Mouse (Mus musculus) lung, postnatal 0 days (tissue): ENCODE measurements at regions not wholly inside any gene's neighbourhood (a gene's known extent, or its start where the extent isn't known, plus 50 kb on each side); places are given as distances from the start of the nearest gene placed in this dataset.

ENCODE experiments used
- CTCF ChIP-seq: IDR thresholded peaks from 2 replicates; pipeline ENCODE4 v1.5.1; 2016; ENCODE audit warnings: antibody characterized with exemption, mild to moderate bottlenecking
- EP300 ChIP-seq: IDR thresholded peaks from 2 replicates; pipeline ENCODE4 v1.6.1; 2016; ENCODE audit warnings: antibody characterized with exemption, mild to moderate bottlenecking, control low read depth

DNA sequence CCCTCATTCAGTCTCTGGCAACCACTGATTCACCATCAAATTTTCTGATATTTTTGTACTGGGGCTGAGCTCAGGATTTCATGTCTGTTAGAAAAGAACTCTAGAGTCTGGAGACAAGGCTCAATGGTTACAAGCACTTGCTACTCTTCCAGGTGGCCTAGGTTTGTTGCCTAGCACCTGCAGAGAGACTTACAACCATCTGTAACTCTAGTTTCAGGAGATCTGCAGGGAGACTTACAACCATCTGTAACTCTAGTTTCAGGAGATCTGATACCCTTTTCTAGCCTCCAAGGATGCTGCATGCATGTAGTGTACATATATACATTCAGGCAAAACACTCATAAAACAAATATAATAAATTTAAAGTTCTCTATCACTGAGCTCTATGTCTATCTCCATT, 166.1 kb downstream of the Akr1d1 start:
- TF ChIP-seq CTCF = no peak
- no peak for TF ChIP-seq EP300
